In the genomic region with DNA sequence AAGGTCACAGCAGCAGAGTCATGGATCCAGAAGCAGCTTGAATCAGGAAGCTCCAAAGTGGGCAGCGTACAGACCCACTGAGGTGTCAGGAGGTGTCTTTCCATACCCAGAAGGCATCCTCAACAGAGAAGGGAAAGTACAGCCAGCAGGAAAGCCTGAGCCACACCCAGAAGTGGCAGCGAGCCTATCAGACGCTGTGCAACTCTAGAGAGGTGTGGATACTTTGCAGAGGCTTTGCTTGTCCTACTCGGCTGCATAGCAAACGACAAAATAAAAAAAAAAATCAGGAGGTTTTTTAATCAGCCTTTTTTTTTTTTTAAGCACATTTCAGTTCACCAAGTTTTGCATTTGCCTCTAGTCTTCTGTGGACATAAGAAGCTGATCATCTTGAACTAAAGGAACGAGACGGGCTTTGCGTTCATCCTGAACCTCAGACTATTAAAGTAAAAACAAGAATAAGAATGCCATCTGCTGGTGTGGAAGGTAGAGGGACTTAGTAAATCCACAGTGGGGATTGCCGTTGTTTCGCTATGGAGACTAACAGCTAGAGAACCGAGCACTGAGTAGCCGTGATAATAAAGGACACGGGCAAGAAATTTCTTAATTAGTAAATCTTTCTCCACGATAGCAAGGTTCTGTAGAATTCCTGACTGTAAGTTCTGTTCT, we compare ENCODE assay signal across 8 mouse cellular contexts.
DNase-seq lines count a peak whose midpoint lies in the region; ATAC-seq lines count a peak whose summit lies in the region.

No protein-coding gene starts in this region.

- H3K27me3 ChIP-seq in heart, embryonic 14.5 days (ENCODE audit: control insufficient read depth, insufficient read depth, low read length): no peaks in the 10 kb centered on the region
- no peaks in the 10 kb centered on the region for H3K27me3 ChIP-seq in hindbrain, embryonic 16.5 days (replicated peaks; ENCODE audit: control insufficient read depth, insufficient read depth, low read length)

- H3K36me3 ChIP-seq in heart, embryonic 14.5 days (ENCODE audit: control insufficient read depth, insufficient read depth, low read length): no peaks in the 10 kb centered on the region
- H3K36me3 ChIP-seq in hindbrain, embryonic 16.5 days (ENCODE audit: control insufficient read depth, insufficient read depth, low read length): no peaks in the 10 kb centered on the region

- ATAC-seq in heart, embryonic 14.5 days (ENCODE audit: insufficient number of reproducible peaks, insufficient read depth, low FRiP score, low read depth): no peak
- ATAC-seq in hindbrain, embryonic 16.5 days: no peak

- peak overlapping the region in 1 of 2 experiments; percentile 23; a peak in 1 of 4 replicates for H3K4me3 ChIP-seq in heart, embryonic 14.5 days (ENCODE audit: control insufficient read depth in 1 of 2, insufficient read depth in 1 of 2, low read depth in 1 of 2, low read length in 2 of 2)
- H3K4me3 ChIP-seq in hindbrain, embryonic 16.5 days (ENCODE audit: low read length): no peak overlapping the region

- peak overlapping the region; percentile 60 for H3K4me2 ChIP-seq in heart, embryonic 14.5 days (ENCODE audit: low read length)
- peak overlapping the region; percentile 38 for H3K4me2 ChIP-seq in hindbrain, embryonic 16.5 days (ENCODE audit: low read length)

- H3K27ac ChIP-seq in heart, embryonic 14.5 days (replicated peaks in 1 of 2; ENCODE audit: control insufficient read depth in 1 of 2, insufficient read depth in 1 of 2, low read depth in 2 of 2, low read length in 2 of 2): no peak overlapping the region
- no peak overlapping the region for H3K27ac ChIP-seq in hindbrain, embryonic 16.5 days (ENCODE audit: low read depth, low read length)

- H3K9ac ChIP-seq in heart, embryonic 14.5 days (ENCODE audit: low read length): no peak overlapping the region; the same call in 1 of the 2 replicates
- 0 out of 2 replicates have a peak overlapping the region, but pooled peaks have one; percentile 33 for H3K9ac ChIP-seq in hindbrain, embryonic 16.5 days (ENCODE audit: low read depth, low read length)

- DNase-seq in heart, adult 8-10 months (ENCODE audit: low spot score): no peak
- DNase-seq in right cerebral cortex, adult 18-20 months: peak; percentile 11
- no peak for DNase-seq in right cerebral cortex, postnatal 4 days
- no peak for DNase-seq in spleen, postnatal 4 days (ENCODE audit: low spot score in 2 of 2)
- DNase-seq in frontal cortex, postnatal 10 days (ENCODE audit: low spot score in 2 of 2): no peak
- no peak for DNase-seq in B cell, adult 2 months

- WGBS in heart, embryonic 14.5 days: 30% methylated on average over 14 of the region's 14 CpGs
- WGBS in hindbrain, embryonic 16.5 days: 38% methylated on average over 14 of the region's 14 CpGs

- H3K4me1 ChIP-seq in heart, embryonic 14.5 days (ENCODE audit: control insufficient read depth in 2 of 2, insufficient read depth in 2 of 2, low read length in 2 of 2): no peaks in the 10 kb centered on the region
- no peaks in the 10 kb centered on the region for H3K4me1 ChIP-seq in hindbrain, embryonic 16.5 days (ENCODE audit: control insufficient read depth, insufficient read depth, low read depth, low read length)

- H3K9me3 ChIP-seq in heart, embryonic 14.5 days (ENCODE audit: control insufficient read depth, low read length): no peaks in the 10 kb centered on the region
- H3K9me3 ChIP-seq in hindbrain, embryonic 16.5 days (ENCODE audit: control insufficient read depth, low read length): no peaks in the 10 kb centered on the region
